Mouse (Mus musculus) embryonic fibroblast, embryonic 13.5 days (primary cell): ENCODE measurements around the gene Zfp276.

Experiments used
- CTCF ChIP-seq: IDR thresholded peaks from 2 replicates; pipeline ENCODE4 v1.5.1; 2011; ENCODE audit warnings: mild to moderate bottlenecking, control low read depth, low read length, moderate library complexity, borderline replicate concordance; ENCODE audit not compliant: insufficient read depth
- POLR2A ChIP-seq: IDR thresholded peaks from 2 replicates; pipeline ENCODE4 v1.6.1; 2011; ENCODE audit warnings: low read depth, mild to moderate bottlenecking, control low read depth, low read length, moderate library complexity

- TF ChIP-seq CTCF (no peak), POLR2A (no peak)
These were observed 9.6 kb upstream of the Zfp276 start for GRCm38 (mm10) chr8:123244382-123244781.
